Mouse (Mus musculus) liver, adult 2 months (tissue): ENCODE results near the gene Igsf9.

Experiments
- CTCF ChIP-seq: fragments of 200-500 bp; IDR thresholded peaks from 2 replicates; pipeline ENCODE4 v1.5.1; 2011; ENCODE audit warnings: low read depth, low read length, control low read depth
- POLR2A ChIP-seq: fragments of 200-500 bp; IDR thresholded peaks from 2 replicates; pipeline ENCODE4 v1.6.1; 2011; ENCODE audit warnings: low read length, control low read depth; ENCODE audit not compliant: insufficient read depth; ENCODE audit errors: extremely low read depth

- no peak for TF ChIP-seq POLR2A
- TF ChIP-seq CTCF = no peak
Measured at GRCm38 (mm10) chr1:172433012-172433850, 48.4 kb upstream of the Igsf9 start.
